Mouse (Mus musculus) kidney, adult 9 months (tissue): ENCODE data around the gene Kcnt2.

Experiments used
- DNase-seq: peaks from one replicate; pipeline ENCODE4 v3.0.0; 2022

Kcnt2 gene

DNA sequence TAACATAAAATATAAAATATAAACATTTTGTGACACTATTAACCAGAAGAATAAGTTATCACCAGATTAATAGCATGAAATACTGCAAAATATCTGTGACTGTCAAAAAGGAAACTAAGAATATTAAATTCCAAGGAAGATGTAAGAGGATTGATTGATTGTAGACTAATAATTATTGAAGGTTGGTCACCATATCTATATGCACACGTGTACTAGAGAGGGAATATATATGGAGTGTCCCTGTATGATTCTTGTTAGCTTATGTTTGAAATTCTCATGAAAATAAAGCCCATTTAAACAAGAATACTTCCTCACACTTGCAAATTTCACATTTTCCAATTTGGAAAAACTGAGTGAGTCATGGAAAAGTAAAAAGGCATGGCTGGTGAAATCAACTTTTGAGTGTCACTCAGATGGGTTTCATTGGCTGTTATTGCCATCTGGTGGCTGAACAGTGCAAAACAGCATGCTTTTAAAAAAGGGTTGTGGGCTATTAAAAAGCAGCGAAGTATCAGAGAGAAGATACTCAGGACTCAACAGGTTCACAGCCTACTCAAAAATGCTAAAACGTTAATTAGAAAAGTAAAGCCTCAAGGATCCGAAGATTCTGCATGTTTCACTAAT lies 285.4 kb downstream of the Kcnt2 start:
- DNase-seq, result peak; percentile 55

DNA sequence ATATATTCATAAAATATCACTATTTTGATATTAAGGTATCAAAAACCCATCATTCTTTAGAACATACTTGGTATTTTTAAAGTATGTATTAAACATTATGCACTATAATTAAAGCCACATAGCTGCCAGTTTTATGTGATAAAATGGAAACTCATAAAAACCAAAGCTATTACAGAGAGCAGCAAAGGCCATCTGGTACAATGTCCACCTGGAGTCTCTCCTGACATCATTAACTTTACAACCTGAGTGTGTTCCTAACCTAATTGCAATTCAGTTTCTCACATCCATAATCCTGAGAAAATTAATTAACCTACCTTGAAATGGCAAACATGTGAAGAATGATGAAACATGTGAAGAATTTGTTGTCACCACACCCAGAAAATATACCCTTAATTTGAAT lies 288.9 kb downstream of the Kcnt2 start:
- DNase-seq, result no peak

DNA sequence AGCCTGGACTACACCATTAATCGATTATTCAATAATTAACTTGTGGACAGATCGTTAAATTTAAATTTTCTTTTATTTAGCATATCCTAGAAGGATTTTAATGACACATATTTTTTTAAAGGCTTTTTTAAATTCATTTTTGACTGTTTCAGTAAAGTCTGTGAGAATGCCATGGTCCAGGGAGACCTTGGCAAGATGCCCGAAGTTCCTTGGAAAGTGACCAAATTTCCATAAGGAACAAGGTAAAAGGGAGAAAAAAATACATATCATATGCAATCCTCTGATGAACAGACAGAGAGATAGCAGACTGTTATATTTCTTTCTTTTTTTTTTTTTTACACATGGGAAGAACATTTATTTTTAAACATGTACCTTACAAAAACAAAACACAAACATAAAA lies 296.1 kb downstream of the Kcnt2 start:
- DNase-seq, result no peak

DNA sequence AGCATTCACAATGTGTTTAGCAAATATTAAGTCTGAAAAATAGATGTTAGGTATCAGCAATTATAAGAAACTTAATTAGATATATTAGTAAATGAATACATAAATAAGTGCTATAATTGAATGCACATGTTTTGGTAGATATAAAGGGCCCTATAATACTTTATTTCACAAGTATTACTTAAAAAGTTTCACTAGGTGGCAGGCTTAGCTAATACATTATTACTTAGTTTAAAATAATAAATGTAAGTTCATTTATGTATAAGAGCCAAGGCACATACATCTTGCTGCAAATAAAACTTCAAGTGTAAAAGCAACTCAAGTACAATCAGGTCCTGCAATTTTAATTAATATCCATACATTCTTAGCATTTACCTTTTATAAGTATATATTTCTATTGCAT lies 302.8 kb downstream of the Kcnt2 start:
- DNase-seq, result no peak

DNA sequence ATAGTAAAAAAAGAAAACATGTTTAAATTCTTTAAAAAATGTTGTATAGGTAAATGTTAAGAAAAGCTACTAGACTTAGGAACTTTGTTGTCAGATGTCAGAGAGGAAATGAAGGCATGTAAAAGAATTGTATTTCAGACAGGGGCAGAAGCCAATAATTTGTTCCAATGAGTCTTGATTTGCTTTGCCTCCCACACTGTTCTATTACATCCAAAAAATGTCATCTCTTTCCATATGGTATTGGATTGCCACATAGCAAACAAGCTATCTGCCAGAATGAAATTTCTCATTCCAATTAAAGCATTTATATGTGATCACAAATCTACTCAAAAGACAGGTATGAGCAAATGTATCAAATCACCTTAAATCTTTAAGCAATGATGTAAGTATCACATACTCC lies 314.8 kb downstream of the Kcnt2 start:
- DNase-seq, result no peak

DNA sequence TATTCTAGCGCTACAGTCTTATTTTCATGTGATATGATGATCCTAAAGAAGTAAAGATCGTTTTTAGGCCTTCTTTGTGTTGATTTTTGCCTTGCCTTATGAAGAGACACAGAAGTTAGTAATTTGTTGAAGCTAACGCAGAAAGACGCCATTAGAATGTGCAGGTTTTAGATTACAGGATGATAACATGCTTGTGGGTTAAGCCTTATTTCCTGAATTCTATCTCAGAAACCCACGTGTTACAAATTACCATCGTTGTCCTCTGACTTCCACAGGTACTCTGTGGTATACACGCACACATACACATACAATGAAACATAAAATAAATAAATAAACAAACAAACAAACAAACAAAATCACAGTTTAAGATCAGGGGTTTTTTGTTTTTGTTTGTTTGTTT lies 326.2 kb downstream of the Kcnt2 start:
- no peak for DNase-seq

DNA sequence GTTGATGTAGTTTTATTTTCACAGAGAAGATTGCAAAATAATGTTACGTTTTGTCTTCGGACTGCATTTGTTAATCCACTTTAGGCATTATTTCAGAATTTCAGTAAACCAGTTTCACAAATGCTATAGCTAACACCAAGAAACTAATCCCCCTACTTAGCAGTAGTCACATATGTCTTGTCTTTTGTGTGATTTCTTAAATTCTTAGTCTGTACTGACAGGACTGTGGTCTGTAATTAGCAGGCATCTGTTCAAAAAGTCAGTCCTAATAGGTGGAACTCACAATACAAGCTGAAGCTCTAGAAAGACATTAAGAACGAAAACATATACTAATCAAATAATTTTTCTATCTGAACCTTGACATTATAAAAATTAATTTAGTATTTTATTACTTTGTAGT lies 332.6 kb downstream of the Kcnt2 start:
- DNase-seq, result no peak

DNA sequence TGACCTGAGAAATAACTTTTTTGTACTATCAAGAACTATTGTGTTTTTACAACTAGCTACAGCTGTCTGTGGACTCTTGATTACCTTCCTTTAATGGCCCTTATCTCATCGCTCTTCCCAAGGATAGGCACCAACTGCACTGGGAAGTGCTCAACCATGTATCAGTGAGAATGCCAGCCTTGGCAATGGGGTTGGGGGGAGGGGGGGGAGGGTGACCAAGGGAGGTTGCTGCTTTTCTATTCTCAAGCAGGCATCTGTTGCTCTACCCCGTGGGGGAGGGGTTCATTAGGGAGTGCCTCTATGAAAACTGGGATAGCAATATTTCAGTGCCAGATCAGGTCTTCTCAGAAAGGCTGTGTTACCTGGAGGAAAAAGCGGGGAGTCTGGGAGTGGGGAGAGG lies 342.3 kb downstream of the Kcnt2 start:
- DNase-seq, result no peak

DNA sequence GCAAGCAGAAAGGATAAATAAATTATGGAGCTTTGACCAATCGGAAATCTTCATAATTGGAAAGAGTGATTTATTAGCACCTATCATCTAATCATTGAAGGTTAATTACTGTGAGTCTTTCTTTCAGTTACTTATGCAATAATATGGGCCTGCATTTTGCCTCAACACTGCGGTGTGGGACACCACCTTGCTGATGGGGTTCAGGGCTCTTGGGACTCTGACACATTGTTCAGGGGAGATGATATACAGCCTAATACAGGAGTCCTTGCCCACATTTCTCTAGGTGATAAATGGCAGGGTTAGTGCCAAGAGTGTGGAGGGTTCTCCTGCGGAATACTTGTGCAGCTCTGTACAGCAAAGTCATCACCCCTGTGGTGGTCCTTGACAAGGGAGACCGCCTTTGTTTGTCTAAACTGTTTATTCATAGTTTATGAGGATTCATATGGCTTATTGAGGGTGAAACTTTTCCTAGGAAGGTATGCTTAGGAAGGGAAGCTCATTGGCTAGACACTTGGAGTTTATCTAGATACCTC lies 362.9 kb downstream of the Kcnt2 start:
- no peak for DNase-seq

DNA sequence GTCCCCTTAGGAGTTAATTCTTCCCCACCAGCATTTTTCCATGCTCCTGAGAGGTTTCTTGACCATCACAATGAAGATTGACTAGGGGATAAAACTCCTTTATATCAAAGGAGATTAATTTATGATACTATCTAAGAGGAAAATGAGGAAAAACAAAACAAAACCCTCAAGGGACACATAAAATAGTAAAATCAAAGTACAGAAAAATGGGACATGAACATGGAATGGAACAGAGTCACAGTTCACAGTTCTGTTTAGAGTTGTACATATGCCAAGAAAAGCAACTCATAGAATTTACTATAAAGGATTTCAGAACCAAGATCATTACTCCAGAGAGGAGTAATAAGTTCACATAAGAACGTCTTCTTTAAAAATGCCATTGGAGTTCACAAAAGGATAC lies 367.1 kb downstream of the Kcnt2 start:
- no peak for DNase-seq

DNA sequence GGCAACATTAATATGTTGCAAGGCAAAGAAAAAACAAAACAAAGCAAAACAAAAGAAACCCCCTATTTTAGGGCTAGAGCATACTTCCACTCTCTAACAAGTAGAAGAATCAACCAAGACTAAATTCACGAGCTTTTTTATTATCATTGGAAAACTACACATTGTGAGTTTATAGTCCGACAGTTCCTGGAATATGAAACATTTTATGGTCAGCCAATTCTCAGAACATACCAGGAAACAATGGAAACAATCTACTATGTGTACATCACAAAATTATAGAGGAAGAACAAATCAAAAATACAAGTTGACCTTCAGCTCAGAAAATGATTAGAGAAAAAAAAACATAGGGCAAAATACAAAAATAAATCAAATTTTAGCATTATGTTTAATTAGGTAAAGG lies 368.9 kb downstream of the Kcnt2 start:
- DNase-seq, result no peak

DNA sequence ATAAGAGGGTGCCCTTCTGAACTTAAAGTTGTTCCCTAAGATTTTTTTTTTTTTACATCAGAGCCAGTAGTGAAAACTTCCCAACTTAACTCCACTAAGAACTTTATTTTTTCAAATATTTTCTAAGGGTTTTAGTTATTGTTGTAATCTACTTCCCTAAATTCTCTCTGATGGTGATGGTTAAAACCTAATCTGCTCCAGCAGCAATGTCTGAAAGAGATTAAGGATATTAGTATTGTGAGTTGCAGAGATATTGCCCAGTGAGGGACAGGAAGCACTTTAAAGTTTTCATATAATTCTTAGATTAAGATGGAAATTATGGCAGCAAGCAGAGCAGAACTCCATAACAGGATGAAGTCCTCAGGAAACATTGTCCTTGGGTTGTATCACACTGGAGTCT lies 372.2 kb downstream of the Kcnt2 start:
- no peak for DNase-seq

DNA sequence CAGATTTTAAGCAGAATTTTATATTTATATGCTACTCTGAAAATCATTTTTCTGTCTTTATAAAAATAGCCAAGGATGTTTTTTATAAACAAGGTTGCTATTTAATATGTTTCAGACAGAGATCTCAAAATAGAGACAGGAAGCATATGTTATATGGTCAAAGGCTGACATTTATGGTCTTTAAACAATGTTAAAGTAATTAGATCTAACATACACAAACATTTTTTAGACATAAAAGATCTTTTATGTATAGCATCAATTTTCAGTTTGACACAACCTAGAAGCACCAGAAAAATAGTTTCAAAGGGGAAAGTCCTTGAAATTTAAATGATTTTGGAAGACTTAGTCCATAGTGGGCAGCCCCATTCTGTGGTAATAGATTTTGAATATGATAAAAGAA lies 379.0 kb downstream of the Kcnt2 start:
- no peak for DNase-seq

DNA sequence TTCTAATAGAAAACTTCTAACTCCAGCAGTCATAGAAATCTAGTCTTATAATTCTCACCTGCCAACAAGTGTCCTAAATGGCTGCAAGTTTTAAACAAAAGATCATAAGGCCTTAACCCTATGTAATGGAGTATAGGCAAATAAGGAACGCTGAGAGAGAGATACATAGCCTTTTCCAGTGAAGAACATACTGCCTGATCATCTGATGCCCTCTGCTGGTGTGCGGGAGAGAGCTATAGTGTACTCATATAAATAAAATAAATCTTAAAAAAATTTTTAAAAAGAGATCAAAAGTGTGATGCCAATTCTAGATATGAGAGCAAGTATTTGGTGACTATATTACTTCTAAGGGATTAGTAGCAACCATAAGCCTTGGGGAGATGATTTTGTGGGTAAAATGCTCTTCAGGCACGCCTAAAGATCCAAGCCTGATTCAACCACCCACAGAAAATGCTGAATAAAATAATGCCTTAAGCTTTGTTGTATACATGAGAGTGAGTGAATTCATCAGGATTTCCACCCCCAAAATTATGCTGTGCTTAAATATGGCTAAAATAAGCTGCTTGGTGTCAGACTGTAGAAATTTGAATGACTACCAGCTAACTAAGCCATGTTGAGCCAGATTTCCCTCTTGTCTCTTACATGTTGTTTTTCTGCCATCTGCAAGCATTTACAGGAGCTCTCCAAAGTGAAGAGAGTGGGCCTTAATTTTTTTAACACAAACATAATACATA lies 413.8 kb downstream of the Kcnt2 start:
- no peak for DNase-seq

DNA sequence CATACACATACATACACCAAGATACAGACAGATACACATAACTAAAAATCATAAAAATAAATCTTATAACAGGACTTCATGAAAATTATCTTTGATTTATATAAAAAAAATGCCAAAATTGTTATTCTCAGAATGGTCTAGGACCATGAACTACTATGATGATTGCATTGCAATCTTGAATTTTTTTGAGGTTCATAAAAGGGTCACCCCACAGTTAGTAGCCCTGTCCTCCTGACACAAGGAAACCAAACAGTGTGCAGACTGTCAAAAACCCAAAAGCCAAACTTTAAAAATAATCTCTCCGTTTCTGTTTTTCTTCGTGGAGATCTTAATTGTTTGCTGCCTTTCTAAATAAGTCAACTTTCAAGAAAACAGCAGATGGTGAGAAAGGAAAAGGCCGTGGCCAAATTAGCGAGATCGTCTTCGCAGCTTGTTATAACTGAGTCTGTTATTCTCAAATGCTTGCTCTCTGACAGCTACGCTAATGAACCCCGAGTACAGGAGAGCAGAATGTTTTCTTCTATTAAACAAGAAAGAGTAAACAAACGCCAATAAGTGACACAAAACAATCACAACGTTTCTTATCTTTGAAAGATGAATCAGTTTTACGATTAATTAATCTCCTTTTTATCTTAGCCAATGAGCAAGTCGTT lies 414.9 kb downstream of the Kcnt2 start:
- no peak for DNase-seq

DNA sequence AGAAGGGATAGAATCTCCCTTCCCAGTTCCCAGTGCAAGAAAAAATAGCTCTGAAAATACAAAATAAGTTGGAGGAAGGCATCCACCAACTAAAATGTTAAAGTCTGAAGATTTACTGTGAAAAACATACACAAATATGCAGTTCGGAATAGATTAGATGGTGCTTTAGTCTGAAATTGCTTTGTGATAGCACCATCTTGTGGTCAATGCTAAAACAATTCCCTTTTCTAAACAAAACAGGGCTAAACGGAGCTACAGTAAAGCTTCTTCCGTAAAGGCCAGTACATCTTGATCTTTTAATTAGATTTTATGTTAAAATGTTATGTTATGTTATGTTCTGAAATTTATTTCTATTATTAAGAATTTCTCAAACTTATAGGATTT lies 415.4 kb downstream of the Kcnt2 start:
- peak; percentile 12 for DNase-seq
